Mouse (Mus musculus): ENCODE measurements around the gene Trpv6. TPM values are rescaled to one million over a fixed set of nuclear protein-coding genes. Genes with fewer than 3 reads are reported as not detected.

The Trpv6 gene
- total RNA-seq (2021), result under 1 TPM in 1 of 2 experiments, not detected in 1; 0.20 TPM

DNA sequence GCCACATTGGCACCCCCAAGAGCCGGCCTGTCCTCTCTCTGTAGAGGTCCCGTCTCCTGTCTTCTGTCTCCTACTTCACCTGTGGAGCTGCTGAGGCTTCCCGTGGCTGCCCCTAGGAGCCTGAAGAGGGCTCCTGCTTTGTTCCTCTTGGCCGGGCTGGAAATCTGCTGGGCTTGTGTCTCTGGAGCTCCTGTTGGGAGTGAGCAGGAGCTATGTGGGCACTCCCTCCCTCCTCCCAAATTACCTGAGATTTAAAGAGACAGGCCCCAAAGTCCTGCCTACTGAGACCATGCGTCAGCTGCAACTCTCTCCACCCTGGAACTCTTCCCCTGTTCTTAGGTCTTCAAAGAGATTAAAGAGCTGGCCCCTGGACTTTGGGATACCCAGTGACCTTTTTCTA lies at the start of gene Trpv6:
Gene Trpv6, minus strand, starts transcription at position 228 of the 400 bp plus-strand sequence.
- intact Hi-C loops (cut with DNase I), result no loop called here
- no peak for DNase-seq

GRCm38 (mm10) chr6:41685596-41685995 lies 49.4 kb upstream of the Trpv6 start:
- no peak for DNase-seq
- intact Hi-C loops (cut with DNase I), result no loop called here

GRCm38 (mm10) chr6:41684911-41685310 lies 48.7 kb upstream of the Trpv6 start:
- DNase-seq, result no peak
- intact Hi-C loops (cut with DNase I), result no loop called here

DNA sequence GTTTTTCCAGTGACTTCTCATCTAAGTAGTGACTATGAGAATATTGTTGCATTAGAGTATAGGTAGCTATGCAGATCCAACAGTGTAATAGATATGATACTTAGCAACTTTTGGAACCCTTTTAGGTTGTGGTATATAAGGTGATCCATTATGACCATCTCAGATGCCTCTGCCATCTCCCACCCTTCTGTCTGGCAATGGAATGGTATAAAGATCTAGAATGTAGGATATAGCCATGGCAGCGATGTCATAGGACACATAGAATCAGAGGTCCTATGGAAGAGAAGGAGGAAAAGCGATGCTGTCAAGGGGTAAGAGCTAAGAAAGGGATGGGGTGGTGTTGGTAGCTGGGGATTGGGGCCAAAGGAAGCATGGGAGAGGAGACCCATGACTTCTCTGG lies 47.9 kb upstream of the Trpv6 start, which contains the start of gene Llcfc1:
Gene Llcfc1, plus strand, starts transcription at position 301 of the 400 bp plus-strand sequence.
- intact Hi-C loops (cut with DNase I), result no loop called here
- no peak for DNase-seq

DNA sequence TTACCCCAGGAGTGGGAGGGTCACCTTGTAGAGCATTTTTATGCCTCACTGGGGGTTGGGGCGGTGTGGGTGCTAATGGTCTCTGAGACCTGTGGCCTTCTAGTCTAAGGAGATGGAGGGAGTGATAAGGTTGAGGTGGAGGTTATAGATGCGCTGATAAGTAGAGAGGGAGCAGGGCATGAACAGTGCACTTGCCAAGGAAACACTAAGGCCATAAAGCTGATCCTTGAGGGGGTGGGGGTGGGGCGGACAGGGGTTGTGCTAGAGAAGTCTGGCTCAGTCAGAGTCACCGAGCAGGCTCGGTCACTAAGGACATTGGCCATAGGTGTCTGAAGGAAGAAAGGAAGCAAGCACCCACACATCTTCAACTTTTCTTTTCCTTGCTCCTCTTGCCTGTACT lies 45.5 kb upstream of the Trpv6 start:
- intact Hi-C loops (cut with DNase I), result no loop called here

GRCm38 (mm10) chr6:41680669-41681068 lies 44.5 kb upstream of the Trpv6 start, which contains the start of gene Trpv5:
Gene Trpv5 (minus strand): TSS chr6:41680769.
- no peak for DNase-seq
- intact Hi-C loops (cut with DNase I), result no loop called here

More for the DNA sequence above, 45.5 kb upstream of the Trpv6 start:
- DNase-seq, result no peak

DNA sequence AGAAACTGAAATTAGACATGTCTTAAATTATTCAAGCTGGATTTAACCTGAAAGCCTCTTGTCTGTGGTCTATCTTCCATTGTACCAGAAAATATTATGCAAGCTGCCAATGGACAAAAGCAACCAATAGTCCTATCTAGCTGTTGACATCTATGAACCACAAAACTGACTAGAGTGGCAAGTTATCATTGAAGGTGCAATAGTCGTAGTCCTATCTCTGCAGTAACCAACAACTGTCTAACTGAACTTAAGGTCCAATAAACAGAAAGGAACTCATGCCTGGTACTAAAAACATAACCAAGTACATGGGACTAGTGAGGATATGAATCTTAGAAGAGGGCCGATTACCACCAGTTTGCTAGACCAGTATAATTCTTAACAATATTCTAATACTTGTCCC lies 40.3 kb upstream of the Trpv6 start:
- intact Hi-C loops (cut with DNase I), result no loop called here

GRCm38 (mm10) chr6:41662320-41662719 lies 26.1 kb upstream of the Trpv6 start:
- intact Hi-C loops (cut with DNase I), result no loop called here
- DNase-seq, result no peak

More for the DNA sequence above, 40.3 kb upstream of the Trpv6 start:
- no peak for DNase-seq

GRCm38 (mm10) chr6:41658487-41658886 lies 22.3 kb upstream of the Trpv6 start:
- intact Hi-C loops (cut with DNase I), result no loop called here
- no peak for DNase-seq

- no peak for DNase-seq
- intact Hi-C loops (cut with DNase I), result no loop called here
These were observed 18.4 kb upstream of the Trpv6 start for GRCm38 (mm10) chr6:41654648-41655047.

DNA sequence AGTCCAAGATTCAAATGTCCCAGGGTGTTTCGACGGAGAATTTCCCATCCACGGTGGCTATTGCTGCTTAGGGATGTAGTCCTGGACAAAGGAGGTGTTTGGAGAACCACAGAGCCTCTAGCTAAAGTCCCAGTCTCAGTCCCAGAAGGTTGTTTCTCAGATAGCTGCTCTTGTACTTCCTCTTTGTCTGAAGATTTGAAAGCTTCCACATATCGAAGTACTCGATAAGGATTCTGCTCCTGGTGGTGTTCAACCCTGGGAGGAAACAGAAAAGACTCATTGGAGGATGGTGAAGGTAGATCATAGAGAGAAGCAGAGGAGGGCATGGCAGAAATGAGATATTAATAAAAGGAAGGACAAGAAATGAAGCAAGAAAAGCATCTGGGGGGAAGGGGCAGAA lies 17.0 kb upstream of the Trpv6 start:
- intact Hi-C loops (cut with DNase I), result no loop called here
- no peak for DNase-seq

GRCm38 (mm10) chr6:41646672-41647071 lies 10.5 kb upstream of the Trpv6 start:
- DNase-seq, result no peak
- intact Hi-C loops (cut with DNase I), result no loop called here

GRCm38 (mm10) chr6:41646220-41646619 lies 10.0 kb upstream of the Trpv6 start:
- intact Hi-C loops (cut with DNase I), result no loop called here
- no peak for DNase-seq

DNA sequence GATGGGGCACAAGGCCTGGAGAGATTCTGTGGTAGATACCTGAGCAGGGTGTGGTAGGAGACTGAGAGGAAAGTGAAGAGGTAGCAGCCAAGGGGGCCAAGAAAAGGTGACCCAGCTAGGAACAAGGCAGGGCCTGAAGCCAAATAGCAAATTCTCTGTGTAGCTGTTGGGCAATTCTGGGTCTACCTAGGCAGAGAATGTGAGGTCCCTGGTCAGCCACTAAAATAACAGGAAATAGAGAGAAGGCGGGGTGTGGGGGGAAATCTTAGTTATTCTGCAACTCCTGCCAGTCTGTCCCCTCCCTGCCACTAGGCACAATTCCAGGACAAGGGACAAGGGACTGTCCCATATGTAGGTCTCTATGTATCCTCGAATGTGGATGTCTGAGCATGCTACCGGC lies 7.0 kb upstream of the Trpv6 start:
- no peak for DNase-seq

GRCm38 (mm10) chr6:41642765-41643164 lies 6.6 kb upstream of the Trpv6 start:
- intact Hi-C loops (cut with DNase I), result no loop called here
- DNase-seq, result no peak

More for the DNA sequence above, 7.0 kb upstream of the Trpv6 start:
- intact Hi-C loops (cut with DNase I), result no loop called here

- no peak for DNase-seq
- intact Hi-C loops (cut with DNase I), result no loop called here
These were observed 5.1 kb upstream of the Trpv6 start for GRCm38 (mm10) chr6:41641173-41641866.

- intact Hi-C loops (cut with DNase I), result no loop called here
- no peak for DNase-seq
These were observed 4.2 kb upstream of the Trpv6 start for GRCm38 (mm10) chr6:41640449-41640848.

DNA sequence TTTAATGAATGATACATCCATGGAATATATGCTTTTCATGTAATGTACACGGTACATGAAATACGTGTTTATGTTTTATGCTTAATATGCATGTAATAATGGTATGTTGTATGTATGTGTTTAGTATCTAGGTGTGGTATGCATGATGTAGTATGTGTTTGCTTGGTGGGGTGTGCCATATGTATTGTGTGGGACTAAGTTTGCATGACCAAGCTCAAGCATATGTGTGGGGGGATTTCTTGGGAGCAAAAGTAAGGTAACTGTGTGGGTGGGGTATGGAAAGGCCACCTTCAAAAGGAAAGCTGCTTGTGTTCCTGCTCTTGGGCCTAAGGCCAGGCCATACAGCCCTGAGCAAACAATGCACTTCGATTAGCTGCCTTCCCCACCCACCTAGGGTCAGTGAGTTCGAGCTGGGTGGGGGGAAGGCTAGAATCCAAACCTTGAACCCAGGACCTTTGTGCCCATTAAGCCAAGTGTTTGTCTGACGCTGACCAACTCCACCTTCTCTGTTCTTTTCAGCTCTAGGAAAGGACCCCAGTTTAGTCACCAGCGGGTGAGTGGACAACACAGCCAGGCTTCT lies 1.8 kb upstream of the Trpv6 start:
- no peak for DNase-seq
- intact Hi-C loops (cut with DNase I), result no loop called here

GRCm38 (mm10) chr6:41637393-41637792 lies 1.2 kb upstream of the Trpv6 start:
- intact Hi-C loops (cut with DNase I), result no loop called here
- DNase-seq, result no peak

DNA sequence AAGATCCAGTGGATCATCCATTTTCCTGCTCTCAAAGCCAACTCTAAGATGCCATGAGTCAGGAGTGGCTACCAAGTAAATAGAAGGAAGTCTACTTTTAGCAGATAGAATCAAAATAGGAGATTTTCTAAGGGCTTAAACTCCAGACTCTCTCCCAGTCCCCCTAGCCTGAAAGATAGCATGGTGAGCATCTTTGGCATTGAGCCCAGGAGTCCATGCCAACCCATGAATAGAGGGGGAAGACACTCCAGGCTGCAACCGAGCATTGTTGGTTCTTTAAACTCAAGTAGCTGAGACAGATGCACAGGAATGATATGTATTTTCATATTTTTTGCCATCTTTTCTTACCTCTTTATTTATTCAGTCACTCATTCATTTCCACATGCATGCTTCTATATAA lies 994 bp downstream of the Trpv6 start:
- peak; percentile 26 for DNase-seq
- intact Hi-C loops (cut with DNase I), result no loop called here

- no peak for DNase-seq
- intact Hi-C loops (cut with DNase I), result no loop called here
These were observed 4.7 kb downstream of the Trpv6 start for GRCm38 (mm10) chr6:41631549-41631948.

- intact Hi-C loops (cut with DNase I), result no loop called here
- no peak for DNase-seq
These were observed 5.4 kb downstream of the Trpv6 start for GRCm38 (mm10) chr6:41630791-41631190.
